Mouse (Mus musculus): ENCODE data around the gene Cst3.

DNA sequence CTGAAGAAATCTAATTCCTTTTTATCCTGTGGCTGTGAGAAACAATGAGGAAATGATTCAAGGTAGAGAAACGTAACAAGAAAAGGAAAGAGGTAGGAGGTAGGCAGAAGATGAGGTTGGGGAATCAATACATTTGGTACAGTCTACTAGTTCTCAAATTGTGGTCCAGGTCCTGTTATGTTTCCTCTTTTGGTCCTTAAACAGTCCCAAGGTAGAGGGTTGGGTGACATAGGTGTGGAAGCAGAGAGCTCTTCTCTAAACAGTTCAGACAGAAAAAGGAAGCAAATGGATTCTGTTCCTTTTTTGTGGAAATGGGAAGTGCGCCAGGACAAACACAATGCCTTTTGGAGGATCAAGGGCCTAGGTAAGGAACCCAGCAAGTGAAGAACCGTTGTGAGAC, 13.4 kb upstream of the Cst3 start:
- TF ChIP-seq ZC3H11A (IDR thresholded peaks at IDR 0.05; ENCODE audit: borderline replicate concordance, low read depth, low read length) = no peak
- TF ChIP-seq ZNF384 (IDR thresholded peaks at IDR 0.05; ENCODE audit: low read depth, low read length) = no peak

Measured in ES-E14 (cell line).